In the genomic region with DNA sequence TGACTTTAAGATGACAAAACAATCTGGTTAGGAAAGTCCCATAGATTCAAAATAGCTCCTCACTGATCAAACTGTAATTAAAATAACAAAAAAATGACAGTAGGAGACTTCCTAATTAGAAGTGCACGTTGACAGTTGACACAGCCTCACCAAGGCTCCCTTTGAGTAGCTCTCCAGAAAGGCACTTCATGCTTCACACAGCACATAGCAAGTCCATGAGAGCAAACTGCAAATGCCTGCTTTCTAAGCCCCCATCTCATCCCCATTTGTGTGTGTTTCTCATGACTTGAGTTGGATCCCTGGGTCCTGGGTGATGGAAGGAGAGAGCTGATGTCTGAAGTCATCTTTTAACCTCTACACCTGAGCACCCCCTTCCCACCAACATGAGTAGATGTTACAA, we compare ENCODE assay signal across 25 mouse cellular contexts.
A peak's percentile ranks its signal among the peaks of the same experiment; 100 is the strongest.
DNase-seq lines count a peak whose midpoint lies in the region; ATAC-seq and TF ChIP-seq lines count a peak whose summit lies in the region.
"Had no signal": no experiment of that assay in that cellular context is flagged by ENCODE, and none has a peak within 500 bp of the region (broad histone marks: within the 10 kb centered on the region; RNA-seq: fewer than 3 reads in every experiment).

No protein-coding gene starts in this region.

- intact Hi-C loops in gastrocnemius, adult 2 months (cut with DNase I), result no loop called here
- intact Hi-C loops in gastrocnemius, postnatal 14 days (cut with DNase I; ENCODE audit: low total_unique reads), result no loop called here

- H3K9me3 ChIP-seq in forebrain, embryonic 16.5 days (ENCODE audit: control insufficient read depth, low read length), result no peaks in the 10 kb centered on the region
- H3K9me3 ChIP-seq in forebrain, embryonic 13.5 days (replicated peaks), result no peaks in the 10 kb centered on the region
- H3K9me3 ChIP-seq: embryonic facial prominence, embryonic 13.5 days; embryonic facial prominence, embryonic 15.5 days; forebrain, embryonic 10.5 days had no signal

- H3K36me3 ChIP-seq in forebrain, embryonic 16.5 days (ENCODE audit: control insufficient read depth, insufficient read depth), result no peaks in the 10 kb centered on the region
- no peaks in the 10 kb centered on the region for H3K36me3 ChIP-seq in forebrain, embryonic 13.5 days (ENCODE audit: poor library complexity, severe bottlenecking)
- H3K36me3 ChIP-seq: embryonic facial prominence, embryonic 15.5 days; G1E had no signal

- no peak overlapping the region for H3K4me2 ChIP-seq in forebrain, embryonic 16.5 days (ENCODE audit: low read length)
- H3K4me2 ChIP-seq in forebrain, embryonic 13.5 days, result no peak overlapping the region
- H3K4me2 ChIP-seq: embryonic facial prominence, embryonic 13.5 days; embryonic facial prominence, embryonic 15.5 days had no signal

- no peak overlapping the region for H3K4me3 ChIP-seq in forebrain, embryonic 16.5 days (replicated peaks; ENCODE audit: low read length)
- no peak overlapping the region for H3K4me3 ChIP-seq in forebrain, embryonic 13.5 days
- no peak overlapping the region for H3K4me3 ChIP-seq in gastrocnemius, adult 2 months
- no peak overlapping the region for H3K4me3 ChIP-seq in layer of hippocampus, adult 2 months
- H3K4me3 ChIP-seq: embryonic facial prominence, embryonic 13.5 days; embryonic facial prominence, embryonic 15.5 days; erythroblast, embryonic 14.5 days; forebrain, embryonic 10.5 days had no signal

- H3K4me1 ChIP-seq in forebrain, embryonic 16.5 days (replicated peaks; ENCODE audit: control insufficient read depth, insufficient read depth, low read length), result peaks cover 6% of the 10 kb centered on the region; the same call in 1 of the 2 replicates
- peaks cover 8% of the 10 kb centered on the region for H3K4me1 ChIP-seq in forebrain, embryonic 13.5 days

- H3K9ac ChIP-seq in forebrain, embryonic 16.5 days (replicated peaks; ENCODE audit: low read depth, low read length), result no peak overlapping the region
- no peak overlapping the region for H3K9ac ChIP-seq in forebrain, embryonic 13.5 days
- H3K9ac ChIP-seq: embryonic facial prominence, embryonic 13.5 days; embryonic facial prominence, embryonic 15.5 days had no signal

- H3K27ac ChIP-seq in forebrain, embryonic 16.5 days (ENCODE audit: low read length), result no peak overlapping the region
- H3K27ac ChIP-seq in forebrain, embryonic 13.5 days, result no peak overlapping the region
- 0 out of 2 replicates have a peak overlapping the region, but pooled peaks have one; percentile 16 for H3K27ac ChIP-seq in gastrocnemius, adult 2 months
- peak overlapping the region; percentile 29; the same call in 1 of the 2 replicates for H3K27ac ChIP-seq in layer of hippocampus, adult 2 months
- H3K27ac ChIP-seq: embryonic facial prominence, embryonic 13.5 days; embryonic facial prominence, embryonic 15.5 days; forebrain, embryonic 10.5 days had no signal

- TF ChIP-seq CTCF in gastrocnemius, adult 2 months (IDR thresholded peaks at IDR 0.05), result no peak
- no peak for TF ChIP-seq CTCF in layer of hippocampus, adult 2 months (conservative IDR thresholded peaks at IDR 0.05)

- DNase-seq in gastrocnemius, adult 2 months, result no peak
- no peak for DNase-seq in gastrocnemius, postnatal 14 days
- no peak for DNase-seq in layer of hippocampus, adult 2 months (ENCODE audit: low spot score in 2 of 2)
- no peak for DNase-seq in layer of hippocampus, adult 9-10 months (ENCODE audit: low spot score)
- peak; percentile 24 for DNase-seq in Muller cell, postnatal 12 days (ENCODE audit: inconsistent ontology term)
- DNase-seq in kidney, postnatal 4 days, result no peak
- DNase-seq: adrenal gland, adult 2 months; adrenal gland, postnatal 10 days; adrenal gland, postnatal 25 days; B cell, adult 2 months; cerebellum, adult 11 months; cerebellum, adult 18-20 months; cerebellum, adult 8-10 months; cerebellum, adult 9-11 months; cerebellum, postnatal 14 days; cerebellum, postnatal 36 days; embryo, embryonic 11 days had no signal

- ATAC-seq in forebrain, embryonic 16.5 days, result peak; percentile 56; the same call in 1 of the 2 replicates
- no peak for ATAC-seq in forebrain, embryonic 13.5 days
- ATAC-seq: CD4-positive, CD25-positive, alpha-beta regulatory T cell, adult 4 months had no signal

- 32% methylated on average over 1 of the region's 1 CpGs for WGBS in forebrain, embryonic 16.5 days
- WGBS in forebrain, embryonic 13.5 days, result 55% methylated on average over 1 of the region's 1 CpGs

- H3K27me3 ChIP-seq in forebrain, embryonic 16.5 days (replicated peaks; ENCODE audit: control insufficient read depth, insufficient read depth, low read length), result no peaks in the 10 kb centered on the region
- no peaks in the 10 kb centered on the region for H3K27me3 ChIP-seq in forebrain, embryonic 13.5 days
- H3K27me3 ChIP-seq: embryonic facial prominence, embryonic 13.5 days; embryonic facial prominence, embryonic 15.5 days had no signal

Comparison
In these comparisons a context has a peak if more than half of its experiments do, and no peak if none do; other contexts are left out.
1. H3K27ac ChIP-seq: peak in gastrocnemius, adult 2 months (single experiment) and layer of hippocampus, adult 2 months (single experiment); none in forebrain, embryonic 16.5 days (single experiment) and forebrain, embryonic 13.5 days (single experiment).